Mouse (Mus musculus) heart, embryonic 12.5 days (tissue): ENCODE data around the gene Sergef. TPM values are rescaled to one million over a fixed set of nuclear protein-coding genes. Genes with fewer than 3 reads are reported as not detected.

Experiments
- ATAC-seq: fragments of 200-750 bp; cut with Nextera tagmentation; 2 replicates; pipeline ENCODE4 v1.8.0; 2017; ENCODE audit warnings: moderate TSS enrichment, moderate library complexity; ENCODE audit not compliant: insufficient number of reproducible peaks, low FRiP score
- H3K27ac ChIP-seq: fragments of 300-500 bp; sonication (generic); 2 replicates; pipeline ENCODE4 v1.5.1; 2016; ENCODE audit warnings: mild to moderate bottlenecking, moderate library complexity; ENCODE audit not compliant: poor library complexity, severe bottlenecking
- H3K27me3 ChIP-seq: fragments of 300-500 bp; sonication (generic); replicated peaks from 2 replicates; pipeline ENCODE4 v1.6.1; 2016; ENCODE audit warnings: mild to moderate bottlenecking, moderate library complexity
- H3K36me3 ChIP-seq: fragments of 300-500 bp; sonication (generic); 2 replicates; pipeline ENCODE4 v1.6.1; 2016; ENCODE audit warnings: mild to moderate bottlenecking, moderate library complexity
- H3K4me1 ChIP-seq: fragments of 300-500 bp; sonication (generic); replicated peaks from 2 replicates; pipeline ENCODE4 v1.6.1; 2016; ENCODE audit warnings: mild to moderate bottlenecking
- H3K4me2 ChIP-seq: fragments of 300-500 bp; sonication (generic); 2 replicates; pipeline ENCODE4 v1.6.1; 2016; ENCODE audit warnings: mild to moderate bottlenecking, moderate library complexity
- H3K4me3 ChIP-seq: fragments of 300-500 bp; sonication (generic); 2 replicates; pipeline ENCODE4 v1.5.1; 2016; ENCODE audit warnings: mild to moderate bottlenecking
- H3K9ac ChIP-seq: fragments of 300-500 bp; sonication (generic); 2 replicates; pipeline ENCODE4 v1.6.1; 2016; ENCODE audit warnings: mild to moderate bottlenecking, moderate library complexity
- H3K9me3 ChIP-seq: fragments of 300-500 bp; sonication (generic); replicated peaks from 2 replicates; pipeline ENCODE4 v1.6.1; 2016; ENCODE audit warnings: mild to moderate bottlenecking, moderate library complexity
- WGBS: fragments of 180-500 bp; shearing (Covaris S2); methylation state at CpG from one replicate; pipeline ENCODE4 v1.1.7; 2016; 5-methylcytosine and 5-hydroxymethylcytosine counted together
- polyA plus RNA-seq: library from polyadenylated mRNA; unstranded; fragments of >200 nt; fragmentation: Nextera tagmentation; extraction: Ambion mirVana; gene quantifications from 2 replicates; pipeline ENCODE4 v1.2.1, GENCODE M21; 2016

Gene Sergef
- polyA plus RNA-seq, 1 experiment from 2014 or later: 9.8 TPM

DNA sequence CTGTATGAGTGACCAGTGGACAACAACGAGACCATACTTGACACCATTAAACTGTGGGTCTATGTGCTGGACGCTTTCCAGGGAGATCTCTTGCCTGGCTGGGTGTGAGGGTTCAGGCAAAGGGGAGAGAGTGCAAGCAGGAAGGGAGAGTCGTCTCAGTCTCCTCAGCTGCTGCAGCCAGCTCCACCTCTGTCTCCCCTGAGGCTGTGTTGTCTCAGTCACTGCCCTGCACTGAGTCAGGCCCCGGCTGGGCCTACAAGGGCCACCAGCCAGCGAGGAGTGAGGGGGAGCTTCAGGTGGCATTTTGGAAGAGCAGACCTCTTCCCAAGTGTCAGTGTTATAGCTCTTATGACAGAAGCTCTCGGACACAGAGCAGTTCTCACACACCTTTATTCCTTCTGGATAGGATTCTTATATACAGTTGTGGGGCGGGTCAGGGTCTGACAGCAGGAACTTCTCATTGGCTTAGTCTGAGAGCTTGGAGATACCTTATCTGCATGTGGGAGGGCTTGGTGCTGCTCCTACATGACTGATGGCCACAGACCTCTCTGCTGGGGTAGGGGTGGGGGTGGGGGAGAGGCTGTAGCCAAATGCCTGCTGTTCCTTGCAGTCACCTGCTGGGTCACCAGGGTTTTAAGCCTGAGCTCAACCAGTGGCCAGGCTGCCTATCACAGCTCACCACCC, 168.4 kb downstream of the Sergef start:
- H3K4me3 ChIP-seq: no peak overlapping the region
- H3K9ac ChIP-seq: no peak overlapping the region
- H3K27me3 ChIP-seq: no peaks in the 10 kb centered on the region
- peaks cover 27% of the 10 kb centered on the region for H3K4me1 ChIP-seq
- H3K27ac ChIP-seq: no peak overlapping the region
- WGBS: 27% methylated on average over 7 of the region's 7 CpGs
- no peaks in the 10 kb centered on the region for H3K9me3 ChIP-seq
- H3K36me3 ChIP-seq: no peaks in the 10 kb centered on the region
- peak; percentile 53; the same call in 1 of the 2 replicates for ATAC-seq
- peak overlapping the region; percentile 15; the same call in 1 of the 2 replicates for H3K4me2 ChIP-seq

DNA sequence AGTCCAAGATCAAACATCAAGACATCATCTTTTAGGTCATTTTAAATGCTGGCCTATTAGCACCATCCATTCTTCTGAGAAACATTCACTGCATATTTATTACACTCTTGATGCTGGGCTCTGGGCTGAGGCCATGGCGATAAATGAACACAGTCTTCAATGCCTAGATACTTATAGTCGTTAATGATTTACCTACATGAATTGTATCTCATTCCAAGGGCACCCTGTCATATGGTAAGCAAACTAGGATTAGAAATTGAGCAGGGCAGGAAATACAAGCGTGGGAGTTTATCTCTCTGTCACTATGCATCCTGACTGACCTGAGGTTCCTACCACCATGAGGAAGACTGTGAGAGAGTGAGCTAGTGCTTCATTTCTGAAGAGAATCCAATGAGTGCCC, 170.1 kb downstream of the Sergef start:
- Histone ChIP-seq H3K9me3 (no peaks in the 10 kb centered on the region), H3K27ac (no peak overlapping the region), H3K9ac (no peak overlapping the region), H3K4me1 (peaks cover 28% of the 10 kb centered on the region), H3K36me3 (no peaks in the 10 kb centered on the region), H3K27me3 (no peaks in the 10 kb centered on the region), H3K4me3 (no peak overlapping the region), H3K4me2 (no peak overlapping the region)
- ATAC-seq: no peak
- WGBS: 81% methylated on average over 3 of the region's 3 CpGs

DNA sequence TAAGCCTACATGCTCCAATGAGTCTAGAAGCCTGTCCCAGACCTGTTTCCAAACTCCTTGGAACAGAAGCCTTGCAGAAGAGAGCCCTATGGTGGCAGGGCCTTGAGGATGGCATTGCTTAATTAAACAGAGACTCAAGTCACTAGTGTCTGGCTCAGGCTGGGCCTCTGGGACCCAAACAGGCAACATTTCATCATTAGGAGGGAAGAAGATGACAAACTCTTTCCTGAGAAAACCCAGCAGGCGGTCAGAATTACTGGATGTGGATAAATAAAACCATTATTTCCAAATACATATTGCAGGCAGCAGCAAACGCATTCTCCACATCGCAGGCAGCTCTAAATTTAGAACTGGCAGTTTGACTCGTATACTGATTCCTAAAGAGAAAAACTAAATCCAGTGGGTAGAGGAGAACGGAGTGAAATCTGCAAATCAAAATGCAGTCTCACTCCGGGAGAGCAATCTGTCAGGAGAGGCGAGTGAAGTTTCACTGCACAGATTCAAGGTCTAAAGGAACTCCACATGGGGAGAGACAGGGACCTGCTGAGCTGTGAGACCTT, 173.1 kb downstream of the Sergef start:
- WGBS: 43% methylated on average over 7 of the region's 7 CpGs
- H3K4me2 ChIP-seq: no peak overlapping the region
- no peaks in the 10 kb centered on the region for H3K27me3 ChIP-seq
- no peaks in the 10 kb centered on the region for H3K9me3 ChIP-seq
- ATAC-seq: no peak
- no peak overlapping the region for H3K9ac ChIP-seq
- peaks cover 16% of the 10 kb centered on the region for H3K4me1 ChIP-seq
- H3K4me3 ChIP-seq: no peak overlapping the region
- no peaks in the 10 kb centered on the region for H3K36me3 ChIP-seq
- no peak overlapping the region for H3K27ac ChIP-seq

DNA sequence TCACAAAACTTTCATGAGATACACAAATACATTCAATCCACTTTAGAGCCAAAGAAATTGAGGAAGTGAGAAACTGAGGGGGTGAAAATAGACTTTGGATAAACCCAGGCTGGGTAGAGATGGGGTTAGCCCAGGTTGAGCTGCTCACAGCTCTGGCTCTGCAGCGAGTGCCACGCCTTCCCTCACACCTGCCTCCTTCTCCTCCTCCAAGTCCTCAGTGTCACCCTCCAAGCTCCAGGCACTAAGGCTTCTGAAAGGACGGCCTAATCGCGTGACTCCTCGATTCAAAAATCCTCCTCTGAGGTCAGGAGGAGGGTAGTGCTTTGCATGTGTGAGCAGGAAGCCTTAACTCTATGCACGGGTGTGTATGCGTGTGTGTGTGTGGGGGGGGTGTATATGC, 176.5 kb downstream of the Sergef start:
- Histone ChIP-seq H3K9ac (no peak overlapping the region), H3K27me3 (no peaks in the 10 kb centered on the region), H3K9me3 (peaks cover 4% of the 10 kb centered on the region), H3K4me3 (no peak overlapping the region), H3K4me2 (no peak overlapping the region), H3K36me3 (no peaks in the 10 kb centered on the region), H3K4me1 (peaks cover 8% of the 10 kb centered on the region), H3K27ac (no peak overlapping the region)
- no peak for ATAC-seq
- WGBS: 77% methylated on average over 8 of the region's 8 CpGs

DNA sequence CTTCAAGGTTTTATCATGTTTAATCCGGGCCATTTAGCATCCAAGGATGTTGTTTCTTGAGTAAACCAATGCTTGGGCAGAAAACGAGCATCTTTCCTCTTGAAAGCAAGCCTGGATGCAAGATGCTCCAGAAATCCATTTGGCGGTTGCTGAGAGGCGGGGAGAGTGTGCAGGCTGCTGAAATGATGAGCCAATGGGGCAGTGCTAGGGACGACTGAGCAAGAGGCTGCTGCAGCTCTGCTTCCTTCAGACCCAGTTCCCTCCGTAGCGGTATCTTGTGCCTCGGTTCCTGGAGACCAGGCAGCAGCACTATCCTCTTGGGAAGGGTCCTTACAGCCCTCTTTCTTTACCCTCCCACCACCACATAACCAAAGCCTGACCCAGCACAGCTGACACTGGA, 177.3 kb downstream of the Sergef start:
- ATAC-seq: no peak
- Histone ChIP-seq H3K4me1 (peaks cover 8% of the 10 kb centered on the region), H3K9ac (no peak overlapping the region), H3K27me3 (no peaks in the 10 kb centered on the region), H3K9me3 (peaks cover 4% of the 10 kb centered on the region), H3K4me2 (no peak overlapping the region), H3K4me3 (no peak overlapping the region), H3K27ac (no peak overlapping the region), H3K36me3 (no peaks in the 10 kb centered on the region)
- 63% methylated on average over 8 of the region's 8 CpGs for WGBS

DNA sequence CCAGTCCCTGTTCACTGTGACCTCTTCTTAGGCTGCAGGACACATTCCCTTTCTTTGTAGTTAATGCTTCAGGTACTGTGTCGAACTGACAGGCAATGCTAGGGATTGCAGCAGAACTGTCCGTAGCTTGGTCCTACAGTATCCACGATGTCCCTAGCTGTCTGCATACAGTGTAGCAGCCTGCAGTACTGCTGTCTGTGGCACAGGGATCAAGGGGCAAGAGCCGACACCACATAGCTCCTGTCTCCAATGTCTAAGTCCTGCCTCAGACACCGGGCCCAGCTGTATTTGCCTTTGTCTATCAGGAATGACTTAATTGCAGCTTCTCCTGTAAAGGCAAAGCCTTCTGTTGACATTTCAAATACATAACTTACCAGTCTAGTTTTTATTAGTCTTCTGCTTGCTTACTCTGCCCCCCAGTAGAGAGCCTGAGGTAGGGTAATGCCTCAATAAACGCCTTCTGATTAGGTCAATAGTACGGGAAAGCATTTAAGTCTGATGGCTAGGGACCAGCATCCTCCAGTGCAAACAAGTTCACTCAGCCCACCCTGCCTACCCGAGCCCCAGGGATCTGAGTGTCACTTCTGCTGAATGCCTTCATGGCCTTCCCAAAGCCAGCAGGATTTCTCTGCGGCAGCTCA, 179.9 kb downstream of the Sergef start:
- Histone ChIP-seq H3K27ac (no peak overlapping the region), H3K27me3 (no peaks in the 10 kb centered on the region), H3K4me2 (no peak overlapping the region), H3K36me3 (no peaks in the 10 kb centered on the region), H3K9me3 (peaks cover 4% of the 10 kb centered on the region), H3K4me3 (no peak overlapping the region), H3K4me1 (no peaks in the 10 kb centered on the region), H3K9ac (no peak overlapping the region)
- 83% methylated on average over 9 of the region's 9 CpGs for WGBS
- ATAC-seq: no peak

DNA sequence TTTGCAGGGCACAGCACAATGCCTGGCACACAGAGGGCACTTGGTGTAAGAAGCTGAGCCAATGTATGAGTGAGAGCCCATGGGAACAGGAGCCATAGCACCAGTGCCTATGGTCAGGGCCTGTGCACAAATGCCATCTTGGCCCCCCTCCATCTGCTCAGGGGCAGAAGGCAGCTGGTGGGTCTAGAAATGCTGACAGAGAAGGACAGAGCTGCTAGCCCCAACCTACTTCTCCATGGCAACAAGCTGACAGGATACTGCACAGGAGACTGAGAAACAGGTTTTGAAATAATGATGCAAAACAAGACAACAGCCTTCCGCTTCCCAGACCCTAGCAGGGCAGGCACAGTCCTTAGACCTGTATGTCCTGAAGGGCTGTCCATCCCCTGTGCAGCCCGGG, 180.4 kb downstream of the Sergef start:
- no peaks in the 10 kb centered on the region; the same call in 1 of the 2 replicates for H3K27me3 ChIP-seq
- H3K9ac ChIP-seq: no peak overlapping the region
- no peak overlapping the region for H3K4me3 ChIP-seq
- H3K4me2 ChIP-seq: no peak overlapping the region
- no peak overlapping the region for H3K27ac ChIP-seq
- ATAC-seq: no peak
- H3K9me3 ChIP-seq: peaks cover 4% of the 10 kb centered on the region
- no peaks in the 10 kb centered on the region for H3K36me3 ChIP-seq
- H3K4me1 ChIP-seq: no peaks in the 10 kb centered on the region
- WGBS: 79% methylated on average over 2 of the region's 2 CpGs

DNA sequence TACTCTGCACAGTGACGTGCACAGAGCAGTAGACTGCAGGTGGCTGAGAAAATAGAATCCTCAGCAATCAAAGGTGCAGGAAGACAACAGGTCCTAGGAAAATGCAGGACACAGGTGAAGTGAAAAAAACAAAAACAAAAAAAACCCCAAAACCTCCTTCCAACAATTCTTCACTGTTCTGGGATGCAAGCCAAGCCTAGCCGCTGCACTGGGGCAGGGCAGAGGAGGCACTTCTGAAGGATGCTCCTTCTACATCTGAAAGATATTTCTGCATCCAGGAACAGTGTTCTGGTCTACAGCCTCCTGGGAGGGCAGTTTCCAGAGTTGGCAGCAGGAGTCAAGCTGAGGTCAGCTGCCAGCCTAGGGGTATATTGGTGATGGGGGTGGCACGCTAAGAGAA, 181.7 kb downstream of the Sergef start:
- Histone ChIP-seq H3K27me3 (peaks cover 4% of the 10 kb centered on the region; the same call in 1 of the 2 replicates), H3K4me2 (no peak overlapping the region), H3K4me3 (no peak overlapping the region), H3K27ac (no peak overlapping the region), H3K36me3 (no peaks in the 10 kb centered on the region), H3K4me1 (no peaks in the 10 kb centered on the region), H3K9ac (no peak overlapping the region), H3K9me3 (peaks cover 4% of the 10 kb centered on the region)
- 84% methylated on average over 3 of the region's 3 CpGs for WGBS
- no peak for ATAC-seq

DNA sequence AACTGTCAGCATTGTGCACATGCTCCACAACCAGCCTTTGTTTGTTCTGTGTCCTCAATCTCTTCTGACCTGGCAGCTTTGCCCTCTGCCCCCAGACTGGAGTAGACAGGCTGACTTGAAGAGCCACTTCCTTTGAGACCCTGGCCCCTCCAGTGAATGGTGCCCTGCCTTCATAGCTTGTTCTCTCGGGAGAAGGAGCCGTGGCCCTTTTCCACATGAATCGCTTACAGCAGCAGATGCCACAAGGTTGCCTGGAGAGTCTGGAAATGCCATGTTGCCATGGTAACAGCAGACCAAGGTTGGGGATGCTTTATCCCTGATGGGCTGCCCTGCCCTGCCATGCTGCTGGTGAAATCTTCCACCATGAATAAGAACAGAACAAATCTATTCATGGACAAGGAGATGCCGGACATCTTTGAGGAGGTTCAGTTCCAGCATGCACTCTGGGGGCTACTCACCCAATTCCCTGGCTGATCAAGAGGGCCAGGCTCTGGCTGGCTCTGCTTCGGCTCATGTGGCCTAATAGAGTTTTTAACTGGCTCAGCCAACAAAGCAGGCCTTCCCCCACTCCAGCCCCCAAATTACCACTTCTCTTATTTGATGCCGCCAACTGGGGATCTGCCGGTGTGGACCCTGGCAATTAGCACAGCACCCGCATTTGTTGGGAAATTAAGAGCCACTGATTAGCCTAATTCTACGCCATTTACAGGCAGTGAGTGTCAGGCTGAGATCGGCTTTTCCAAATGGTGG, 185.5 kb downstream of the Sergef start:
- Histone ChIP-seq H3K9me3 (no peaks in the 10 kb centered on the region), H3K4me2 (no peak overlapping the region), H3K27ac (no peak overlapping the region), H3K27me3 (peaks cover 4% of the 10 kb centered on the region; the same call in 1 of the 2 replicates), H3K4me1 (0 out of 2 replicates have a peak, but pooled peaks cover under 1% of the 10 kb centered on the region), H3K36me3 (no peaks in the 10 kb centered on the region), H3K9ac (no peak overlapping the region), H3K4me3 (no peak overlapping the region)
- 43% methylated on average over 10 of the region's 10 CpGs for WGBS
- no peak for ATAC-seq

DNA sequence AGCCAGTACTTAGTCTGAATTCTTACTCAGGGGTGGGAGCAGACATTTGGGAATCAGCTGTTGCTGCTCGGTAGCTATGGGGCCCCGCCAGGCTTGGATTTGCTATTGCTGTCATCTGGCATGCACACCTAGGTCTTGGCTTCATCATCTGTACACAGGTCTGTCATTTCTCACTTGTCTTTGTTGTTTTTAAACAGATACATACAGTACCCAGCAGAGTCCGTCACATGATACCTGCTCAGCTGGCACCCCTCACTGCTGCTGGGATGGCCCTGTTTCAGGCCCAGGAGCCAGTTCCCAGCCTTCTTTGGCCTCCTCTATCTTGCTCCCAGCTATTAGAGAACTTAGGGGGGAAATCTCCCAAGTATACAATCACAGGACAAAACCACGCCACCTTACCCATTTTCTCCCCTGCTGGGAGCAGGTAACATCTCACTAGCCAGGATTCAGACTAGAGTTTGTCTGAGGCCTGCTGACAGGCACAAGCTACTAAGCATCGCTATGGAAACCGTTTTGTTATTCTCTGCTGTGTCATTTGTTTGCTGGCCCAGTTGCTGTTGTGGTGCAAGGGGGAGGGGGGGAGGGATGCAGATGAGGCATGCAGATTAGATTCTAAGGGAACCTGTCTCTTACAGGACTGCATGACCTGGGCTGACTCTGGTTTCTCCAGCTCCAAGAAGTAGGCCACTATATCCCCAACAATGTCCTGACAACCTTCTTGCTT, 190.5 kb downstream of the Sergef start:
- Histone ChIP-seq H3K4me2 (no peak overlapping the region), H3K36me3 (no peaks in the 10 kb centered on the region), H3K9ac (no peak overlapping the region), H3K27me3 (peaks cover 4% of the 10 kb centered on the region; the same call in 1 of the 2 replicates), H3K4me3 (no peak overlapping the region), H3K4me1 (0 out of 2 replicates have a peak, but pooled peaks cover 4% of the 10 kb centered on the region), H3K27ac (no peak overlapping the region), H3K9me3 (no peaks in the 10 kb centered on the region)
- no peak for ATAC-seq
- WGBS: 56% methylated on average over 6 of the region's 6 CpGs
